Mouse (Mus musculus) lung, postnatal 25 days (tissue): Measurements from ENCODE around the gene Saa2.
"Not testable (repeated sequence)": the region's sequence is repeated elsewhere in the genome, so short reads cannot be mapped to it uniquely, and the experiment has no call there.

ENCODE experiments used
- DNase-seq: peaks from one replicate; pipeline ENCODE4 v3.0.0; 2022; ENCODE audit warnings: low spot score

Saa2 gene

GRCm38 (mm10) chr7:46751490-46751889, at the start of gene Saa2:
TSS of gene Saa2 (plus strand) at chr7:46751790.
- DNase-seq = no peak

- peak; percentile 80 for DNase-seq
Observed at GRCm38 (mm10) chr7:46710390-46710844, 41.2 kb upstream of the Saa2 start, which contains the start of gene Saal1. TSS of gene Saal1 (minus strand) at chr7:46710680.

GRCm38 (mm10) chr7:46712250-46712649, 39.3 kb upstream of the Saa2 start:
- DNase-seq = no peak

- DNase-seq = peak; percentile 71
Observed at GRCm38 (mm10) chr7:46714518-46714917, 37.1 kb upstream of the Saa2 start.

GRCm38 (mm10) chr7:46715600-46715999, 36.0 kb upstream of the Saa2 start, which contains the start of gene Saa3:
TSS of gene Saa3 (minus strand) at chr7:46715700.
- DNase-seq = no peak

GRCm38 (mm10) chr7:46716897-46717296, 34.7 kb upstream of the Saa2 start:
- DNase-seq = peak; percentile 70

GRCm38 (mm10) chr7:46718591-46719270, 32.9 kb upstream of the Saa2 start:
- no peak for DNase-seq

- DNase-seq = peak; percentile 91
Observed at GRCm38 (mm10) chr7:46719526-46719925, 32.1 kb upstream of the Saa2 start.

- no peak for DNase-seq
Observed at GRCm38 (mm10) chr7:46720460-46720859, 31.1 kb upstream of the Saa2 start.

- no peak for DNase-seq
Observed at GRCm38 (mm10) chr7:46723354-46723753, 28.2 kb upstream of the Saa2 start.

GRCm38 (mm10) chr7:46723849-46724248, 27.7 kb upstream of the Saa2 start:
- DNase-seq = no peak

- no peak for DNase-seq
Observed at GRCm38 (mm10) chr7:46724396-46724795, 27.2 kb upstream of the Saa2 start.

GRCm38 (mm10) chr7:46727584-46727983, 24.0 kb upstream of the Saa2 start:
- DNase-seq = no peak

- DNase-seq = no peak
Observed at GRCm38 (mm10) chr7:46732458-46732857, 19.1 kb upstream of the Saa2 start, which contains the start of gene Saa4. TSS of gene Saa4 (minus strand) at chr7:46732603.

GRCm38 (mm10) chr7:46734983-46735382, 16.6 kb upstream of the Saa2 start:
- DNase-seq = no peak

GRCm38 (mm10) chr7:46738561-46739460, 12.8 kb upstream of the Saa2 start:
- peak; percentile 62 for DNase-seq

- DNase-seq = not testable (repeated sequence)
Observed at GRCm38 (mm10) chr7:46740041-46740440, 11.5 kb upstream of the Saa2 start.

GRCm38 (mm10) chr7:46742880-46743279, 8.7 kb upstream of the Saa2 start, which contains the start of gene Saa1:
TSS of gene Saa1 (minus strand) at chr7:46742980.
- DNase-seq = not testable (repeated sequence)

GRCm38 (mm10) chr7:46745816-46746215, 5.8 kb upstream of the Saa2 start:
- peak; percentile 41 for DNase-seq

GRCm38 (mm10) chr7:46746381-46746780, 5.2 kb upstream of the Saa2 start:
- DNase-seq = no peak

- no peak for DNase-seq
Observed at GRCm38 (mm10) chr7:46748459-46748858, 3.1 kb upstream of the Saa2 start.

- no peak for DNase-seq
Observed at GRCm38 (mm10) chr7:46761049-46761795, 9.6 kb downstream of the Saa2 start.
